Mouse (Mus musculus) CH12.LX (cell line): ENCODE data around the gene Rbbp7. TPM values are rescaled to one million over a fixed set of nuclear protein-coding genes. Genes with fewer than 3 reads are reported as not detected.
A peak's percentile ranks its signal among the peaks of the same experiment; 100 is the strongest.

Experiments
- DNase-seq: peaks from one replicate; pipeline ENCODE4 v3.0.0-alpha.2; 2013; ENCODE audit errors: extremely low read depth
- H3K27ac ChIP-seq: 2 replicates; pipeline ENCODE4 v1.5.1; 2012; ENCODE audit warnings: low read depth, mild to moderate bottlenecking, control low read depth, moderate library complexity; ENCODE audit not compliant: insufficient read depth
- H3K27me3 ChIP-seq: replicated peaks from 2 replicates; pipeline ENCODE3; 2012; ENCODE audit warnings: inconsistent platforms
- H3K36me3 ChIP-seq, 2 experiments: replicated peaks in 1 of 2; 2 replicates each; pipeline versions ENCODE3 to v1.6.1; 2012; ENCODE audit warnings: inconsistent platforms in 1 of 2, low read length in 1 of 2, mild to moderate bottlenecking in 1 of 2, mixed read lengths in 1 of 2, moderate library complexity in 1 of 2; ENCODE audit not compliant: control insufficient read depth in 1 of 2, insufficient read depth in 1 of 2
- H3K4me1 ChIP-seq, 2 experiments: 2 replicates each; pipeline ENCODE4 v1.6.1; 2012; ENCODE audit warnings: inconsistent platforms in 1 of 2, moderate library complexity in 1 of 2; ENCODE audit not compliant: insufficient read depth in 2 of 2, control insufficient read depth in 1 of 2
- H3K4me2 ChIP-seq: 2 replicates; pipeline ENCODE4 v1.6.1; 2012; ENCODE audit warnings: low read depth, mild to moderate bottlenecking, control low read depth; ENCODE audit not compliant: poor library complexity, insufficient read depth, severe bottlenecking
- H3K4me3 ChIP-seq, 3 experiments: fragments of 150-350 bp in 1 of 3; sonication (generic) in 1 of 3; replicated peaks in 1 of 3; 2 replicates each; pipeline versions ENCODE3 to v1.5.1; 2011 to 2012; ENCODE audit warnings: low read depth in 2 of 3, low read length in 2 of 3, mild to moderate bottlenecking in 2 of 3, moderate library complexity in 2 of 3, control low read depth in 1 of 3, improper control_type of control experiment in 1 of 3, inconsistent platforms in 1 of 3, mixed read lengths in 1 of 3; ENCODE audit not compliant: poor library complexity in 1 of 3
- H3K79me2 ChIP-seq: replicated peaks from 2 replicates; pipeline ENCODE4 v1.6.1; 2012; ENCODE audit warnings: mild to moderate bottlenecking, moderate library complexity; ENCODE audit not compliant: control insufficient read depth, poor library complexity, insufficient read depth, severe bottlenecking; ENCODE audit errors: extremely low read depth
- H3K9ac ChIP-seq: 2 replicates; pipeline ENCODE4 v1.6.1; 2012; ENCODE audit warnings: low read depth, mild to moderate bottlenecking, control low read depth, moderate library complexity; ENCODE audit not compliant: insufficient read depth
- H3K9me3 ChIP-seq: replicated peaks from 2 replicates; pipeline ENCODE3; 2012; ENCODE audit warnings: low read length, inconsistent platforms, mixed read lengths
- BHLHE40 ChIP-seq: IDR thresholded peaks from 2 replicates; pipeline ENCODE4 v1.6.1; 2011; ENCODE audit warnings: mild to moderate bottlenecking, low read depth, low read length, improper control_type of control experiment
- CHD1 ChIP-seq: IDR thresholded peaks from 2 replicates; pipeline ENCODE4 v1.6.1; 2012; ENCODE audit warnings: low read depth, low read length, improper control_type of control experiment, inconsistent platforms
- CHD2 ChIP-seq: IDR thresholded peaks from 2 replicates; pipeline ENCODE4 v1.6.1; 2011; ENCODE audit warnings: low read length, improper control_type of control experiment
- CTCF ChIP-seq, 2 experiments: IDR thresholded peaks in 1 of 2; conservative IDR thresholded peaks in 1 of 2; 2 replicates each; pipeline ENCODE4 v1.5.1; 2011 to 2012; ENCODE audit warnings: low read depth in 2 of 2, low read length in 2 of 2, improper control_type of control experiment in 1 of 2, inconsistent platforms in 1 of 2, mild to moderate bottlenecking in 1 of 2, moderate library complexity in 1 of 2
- E2F4 ChIP-seq: IDR thresholded peaks from 2 replicates; pipeline ENCODE4 v1.6.1; 2011; ENCODE audit warnings: low read depth, low read length, improper control_type of control experiment; ENCODE audit not compliant: insufficient replicate concordance
- ELF1 ChIP-seq: IDR thresholded peaks from 2 replicates; pipeline ENCODE4 v1.6.1; 2014; ENCODE audit warnings: low read depth, mild to moderate bottlenecking, inconsistent platforms, low read length, improper control_type of control experiment
- JUN ChIP-seq: IDR thresholded peaks from 2 replicates; pipeline ENCODE4 v1.6.1; 2011; ENCODE audit warnings: low read depth, mild to moderate bottlenecking, low read length, improper control_type of control experiment, moderate library complexity; ENCODE audit not compliant: insufficient read depth
- JUND ChIP-seq: conservative IDR thresholded peaks from 2 replicates; pipeline ENCODE4 v1.6.1; 2011; ENCODE audit warnings: low read depth, low read length, improper control_type of control experiment
- MAFK ChIP-seq: IDR thresholded peaks from 2 replicates; pipeline ENCODE4 v1.6.1; 2011; ENCODE audit warnings: low read length, improper control_type of control experiment; ENCODE audit not compliant: insufficient replicate concordance
- MAX ChIP-seq: IDR thresholded peaks from 2 replicates; pipeline ENCODE4 v1.6.1; 2011; ENCODE audit warnings: low read length, improper control_type of control experiment
- MAZ ChIP-seq: IDR thresholded peaks from 2 replicates; pipeline ENCODE4 v1.6.1; 2012; ENCODE audit warnings: low read depth, mild to moderate bottlenecking, inconsistent platforms, low read length, improper control_type of control experiment, moderate library complexity
- MEF2A ChIP-seq: IDR thresholded peaks from 2 replicates; pipeline ENCODE4 v1.6.1; 2014; ENCODE audit warnings: low read depth, mild to moderate bottlenecking, inconsistent platforms, low read length, improper control_type of control experiment, borderline replicate concordance
- MXI1 ChIP-seq: IDR thresholded peaks from 2 replicates; pipeline ENCODE4 v1.6.1; 2011; ENCODE audit warnings: mild to moderate bottlenecking, low read depth, low read length, improper control_type of control experiment
- NRF1 ChIP-seq: IDR thresholded peaks from 2 replicates; pipeline ENCODE4 v1.6.1; 2014; ENCODE audit warnings: low read depth, mild to moderate bottlenecking, inconsistent platforms, low read length, improper control_type of control experiment, moderate library complexity
- PAX5 ChIP-seq: IDR thresholded peaks from 2 replicates; pipeline ENCODE4 v1.6.1; 2012; ENCODE audit warnings: low read length, inconsistent platforms, mixed read lengths
- POLR2A ChIP-seq: IDR thresholded peaks from 2 replicates; pipeline ENCODE4 v1.6.1; 2011; ENCODE audit warnings: low read depth, mild to moderate bottlenecking, improper control_type of control experiment, low read length
- RAD21 ChIP-seq: IDR thresholded peaks from 2 replicates; pipeline ENCODE4 v1.6.1; 2011; ENCODE audit warnings: low read depth, mild to moderate bottlenecking, low read length, improper control_type of control experiment, moderate library complexity
- SIN3A ChIP-seq: IDR thresholded peaks from 2 replicates; pipeline ENCODE4 v1.6.1; 2012; ENCODE audit warnings: low read length, improper control_type of control experiment, inconsistent platforms
- SMC3 ChIP-seq: IDR thresholded peaks from 2 replicates; pipeline ENCODE4 v1.6.1; 2011; ENCODE audit warnings: low read depth, low read length, improper control_type of control experiment
- TCF12 ChIP-seq: IDR thresholded peaks from 2 replicates; pipeline ENCODE4 v1.6.1; 2014; ENCODE audit warnings: low read depth, mild to moderate bottlenecking, inconsistent platforms, low read length, improper control_type of control experiment
- USF1 ChIP-seq: IDR thresholded peaks from 2 replicates; pipeline ENCODE4 v1.6.1; 2014; ENCODE audit warnings: low read depth, mild to moderate bottlenecking, inconsistent platforms, low read length, improper control_type of control experiment
- USF2 ChIP-seq: conservative IDR thresholded peaks from 2 replicates; pipeline ENCODE4 v1.6.1; 2011; ENCODE audit warnings: low read depth, low read length, improper control_type of control experiment
- ZKSCAN1 ChIP-seq: IDR thresholded peaks from 2 replicates; pipeline ENCODE4 v1.6.1; 2012; ENCODE audit warnings: low read depth, inconsistent platforms, low read length, improper control_type of control experiment, borderline replicate concordance
- ZMIZ1 ChIP-seq: IDR thresholded peaks from 2 replicates; pipeline ENCODE4 v1.6.1; 2012; ENCODE audit warnings: low read depth, mild to moderate bottlenecking, inconsistent platforms, low read length, improper control_type of control experiment
- dilution Hi-C: fragments of 300-500 bp; cut with MboI; formaldehyde crosslinking; loops from 2 replicates; pipeline ENCODE4 v1.14.3; 2020; ENCODE audit warnings: low sequenced_read_pairs; ENCODE audit not compliant: extremely low pct_unique_long_range_greater_than_20kb, extremely low pct_ligation_motif_present
- in situ Hi-C: fragments of 300-500 bp; cut with MboI; formaldehyde crosslinking; loops from 3 replicates; pipeline ENCODE4 v1.14.3; 2019; ENCODE audit warnings: low sequenced_read_pairs, low pct_ligation_motif_present, low pct_unique_long_range_greater_than_20kb, mixed read lengths
- polyA plus RNA-seq: library from polyadenylated mRNA; unstranded; fragments of >175 nt; gene quantifications from 2 replicates; pipeline ENCODE4 v1.2.1, GENCODE M21; 2012; ENCODE audit warnings: low read depth; ENCODE audit not compliant: insufficient read length
- total RNA-seq, 2 experiments: library from RNA; depleted of rRNA; stranded (reverse); fragments of 300-350 nt in 1 of 2; fragments of >200 nt in 1 of 2; gene quantifications; 2 replicates each; pipeline ENCODE4 v1.2.3; 2012 to 2014

Gene Rbbp7
- total and polyA plus RNA-seq, 3 experiments, result 338 to 651 (median 577) TPM

DNA sequence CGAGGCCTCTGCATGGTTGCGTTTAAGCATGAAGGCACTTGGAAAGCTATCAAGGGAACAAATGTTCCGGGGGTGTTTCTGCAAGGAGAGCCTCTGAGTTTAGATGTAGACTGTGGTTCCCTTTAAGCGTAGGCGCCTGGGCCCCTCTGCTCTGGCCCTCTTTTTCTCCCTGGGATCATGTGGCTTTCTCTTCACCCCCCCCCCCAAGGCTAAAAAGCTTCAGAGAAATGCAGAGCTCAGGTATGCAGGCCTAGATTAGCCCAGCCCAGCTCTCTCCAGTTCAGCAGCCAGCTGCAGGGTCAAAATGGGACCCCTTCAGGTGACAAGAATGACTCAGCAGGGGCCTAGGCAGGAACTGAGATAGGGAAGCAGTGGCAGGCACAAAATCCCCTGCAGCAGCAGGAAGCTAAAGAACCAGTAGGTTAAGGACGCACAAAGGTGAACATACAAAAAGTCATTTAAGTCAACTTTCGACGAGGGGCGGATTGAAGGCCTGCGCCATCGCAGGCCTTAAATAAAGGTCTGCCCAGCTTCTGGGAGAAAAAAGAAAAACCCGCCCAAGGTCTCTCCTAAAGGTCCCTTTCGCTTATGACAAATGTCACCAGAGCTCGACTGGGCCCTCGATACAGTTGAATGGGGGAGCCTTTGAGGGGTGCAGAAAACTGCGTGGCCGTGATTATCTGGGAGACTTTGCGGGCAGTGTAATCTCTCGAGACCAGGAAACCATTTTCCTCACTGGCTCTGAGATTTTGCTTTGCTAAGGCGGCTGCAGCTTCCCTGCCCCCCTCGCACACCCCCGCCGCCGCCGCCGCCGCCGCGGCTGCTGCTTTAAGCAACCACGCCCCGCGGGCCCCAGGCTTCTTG, 719 bp upstream of the Rbbp7 start (continued):
- TF ChIP-seq CTCF (conservative IDR thresholded peaks at IDR 0.05 in 1 of 2, IDR thresholded peaks at IDR 0.05 in 1 of 2; ENCODE audit: low read depth in 2 of 2, low read length in 2 of 2) (no peak), ZMIZ1 (no peak), E2F4 (no peak), SIN3A (peak; percentile 13; the same call in 1 of the 2 replicates), JUN (peak; percentile 64), CHD1 (no peak), SMC3 (no peak), BHLHE40 (peak; percentile 66), POLR2A (peak; percentile 59), MEF2A (peak; percentile 86)

DNA sequence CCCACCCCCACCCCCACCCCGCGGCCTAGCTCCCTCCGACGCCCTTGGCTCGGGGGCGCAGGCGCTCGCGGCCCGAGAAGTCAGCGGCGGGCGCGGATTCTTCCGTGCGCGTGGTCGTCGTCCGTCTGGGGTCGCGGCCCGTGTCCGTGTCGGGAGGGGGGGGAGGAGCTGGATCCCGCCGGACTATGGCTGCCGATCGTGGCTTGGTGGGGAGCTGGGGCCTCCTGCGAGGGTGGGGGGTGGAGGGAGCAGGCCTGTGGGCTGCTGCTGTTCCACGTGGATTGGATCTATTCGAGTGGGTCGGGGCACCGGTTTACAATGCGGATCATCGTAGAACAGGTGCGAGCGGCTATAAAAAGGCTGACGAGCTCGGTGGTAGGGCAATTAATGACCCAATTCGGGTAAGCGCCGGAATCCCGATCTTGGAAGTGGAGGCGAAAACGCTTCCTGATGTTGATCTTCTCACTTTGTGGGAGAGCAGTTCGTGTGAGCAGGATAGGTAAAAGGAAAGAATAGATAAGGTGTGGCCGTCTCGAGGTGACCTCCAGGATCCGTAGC, 835 bp downstream of the Rbbp7 start:
- no peak overlapping the region for H3K4me2 ChIP-seq
- peak overlapping the region; percentile 59 to 87 (median 71) for H3K4me3 ChIP-seq
- TF ChIP-seq ZMIZ1, result no peak
- no peak for TF ChIP-seq MAFK
- no peak for TF ChIP-seq BHLHE40
- no peak for TF ChIP-seq E2F4
- TF ChIP-seq MEF2A, result no peak
- in situ Hi-C loops (loop anchor here (10.0 kb wide), 1 partner anchor 46 kb away; no protein-coding TSS in a partner anchor), dilution Hi-C loops (no loop called here)
- H3K4me1 ChIP-seq, result peaks cover 2 to 6% of the 10 kb centered on the region in 2 experiments; a peak in 2 of 4 replicates
- peak overlapping the region; percentile 98 for H3K9ac ChIP-seq
- no peaks in the 10 kb centered on the region for H3K27me3 ChIP-seq
- peaks cover 10 to 14% of the 10 kb centered on the region in 2 experiments for H3K36me3 ChIP-seq
- H3K27ac ChIP-seq, result peak overlapping the region; percentile 57
- no peak for DNase-seq
- no peaks in the 10 kb centered on the region for H3K9me3 ChIP-seq
- H3K79me2 ChIP-seq, result peaks cover 44% of the 10 kb centered on the region

DNA sequence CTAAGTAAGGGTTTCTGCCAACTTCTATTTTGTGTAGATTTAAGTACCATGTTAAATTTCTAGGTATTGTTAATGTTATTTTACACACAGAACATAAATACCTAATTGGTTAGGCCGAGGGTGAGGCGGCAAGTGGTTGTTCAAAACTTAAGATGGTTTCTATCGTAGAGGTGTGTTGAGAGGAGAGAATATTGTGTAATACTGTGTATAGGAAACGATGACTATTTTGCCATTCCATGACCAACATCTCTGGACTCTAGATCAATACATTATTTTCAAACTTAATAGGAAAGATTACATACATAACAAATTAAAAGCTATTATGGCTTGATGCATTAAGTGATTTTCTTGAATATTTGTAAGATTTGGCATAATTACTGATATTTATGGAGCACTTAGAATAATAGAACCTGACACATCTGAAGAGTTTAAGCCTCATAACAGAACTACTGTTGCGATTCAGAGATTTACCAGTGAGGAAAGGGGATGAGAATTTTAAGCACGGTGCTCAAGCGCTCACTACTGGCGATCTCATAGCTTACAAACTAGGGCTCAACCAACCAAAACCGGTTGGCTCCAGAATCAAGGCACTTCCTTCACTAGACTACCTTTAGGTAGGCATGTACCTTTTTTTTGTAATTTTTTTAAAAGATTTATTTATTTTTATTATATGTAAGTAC, 1.7 kb downstream of the Rbbp7 start:
- H3K79me2 ChIP-seq, result peaks cover 51% of the 10 kb centered on the region
- peak overlapping the region; percentile 50; the same call in 1 of the 2 replicates for H3K4me2 ChIP-seq
- no peaks in the 10 kb centered on the region for H3K27me3 ChIP-seq
- H3K4me1 ChIP-seq, result peaks cover 2 to 11% of the 10 kb centered on the region in 2 experiments; a peak in 2 of 4 replicates
- peak overlapping the region; percentile 59 to 87 (median 71) for H3K4me3 ChIP-seq
- DNase-seq, result no peak
- in situ Hi-C loops (loop anchor here (10.0 kb wide), 1 partner anchor 47 kb away; no protein-coding TSS in a partner anchor), dilution Hi-C loops (no loop called here)
- no peak overlapping the region for H3K27ac ChIP-seq
- H3K9me3 ChIP-seq, result no peaks in the 10 kb centered on the region
- H3K9ac ChIP-seq, result peak overlapping the region; percentile 98
- H3K36me3 ChIP-seq, result peaks cover 16 to 18% of the 10 kb centered on the region in 2 experiments
- no peak for TF ChIP-seq USF1
- no peak for TF ChIP-seq MXI1
- no peak for TF ChIP-seq TCF12
- TF ChIP-seq JUN, result no peak
- TF ChIP-seq SMC3, result no peak
- no peak for TF ChIP-seq ZKSCAN1
- no peak for TF ChIP-seq E2F4
- TF ChIP-seq CHD2, result no peak
- TF ChIP-seq RAD21, result peak; percentile 15
- TF ChIP-seq NRF1, result no peak
- TF ChIP-seq MAFK, result no peak
- TF ChIP-seq CTCF (conservative IDR thresholded peaks at IDR 0.05 in 1 of 2, IDR thresholded peaks at IDR 0.05 in 1 of 2; ENCODE audit: low read depth in 2 of 2, low read length in 2 of 2), result peak in 1 of 2 experiments; percentile 36; a peak in 2 of 4 replicates
- no peak for TF ChIP-seq USF2
- TF ChIP-seq ZMIZ1, result no peak
- TF ChIP-seq CHD1, result 0 out of 2 replicates have a peak, but pooled peaks have one; percentile 57
- no peak for TF ChIP-seq JUND
- no peak for TF ChIP-seq BHLHE40
- TF ChIP-seq ELF1, result no peak
- no peak for TF ChIP-seq MAZ
- TF ChIP-seq PAX5, result no peak
- TF ChIP-seq POLR2A, result no peak
- TF ChIP-seq MAX, result no peak
